Mouse (Mus musculus): ENCODE measurements around the gene Mars.

GRCm38 (mm10) chr10:127279730-127280129, 31.9 kb downstream of the Mars start:
- TF ChIP-seq CTCF (IDR thresholded peaks at IDR 0.05; ENCODE audit: low read depth, low read length) (no peak), TAL1 (conservative IDR thresholded peaks at IDR 0.05; ENCODE audit: low read depth, low read length) (no peak), GATA1 (IDR thresholded peaks at IDR 0.05; ENCODE audit: borderline replicate concordance, low read length) (no peak), POLR2AphosphoS5 (IDR thresholded peaks at IDR 0.05; ENCODE audit: insufficient replicate concordance, low read depth, low read length) (no peak)

Data from G1E (cell line).